Mouse (Mus musculus) bone marrow macrophage, adult 2 months (primary cell): ENCODE data around the gene Imp3. TPM values are rescaled to one million over a fixed set of nuclear protein-coding genes. Genes with fewer than 3 reads are reported as not detected.

Experiments used
- H3K27ac ChIP-seq: 2 replicates; pipeline ENCODE4 v1.5.1; 2012; ENCODE audit warnings: low read depth, low read length; ENCODE audit not compliant: insufficient read depth
- H3K4me1 ChIP-seq: 2 replicates; pipeline ENCODE4 v1.6.1; 2012; ENCODE audit warnings: low read length; ENCODE audit not compliant: control insufficient read depth, insufficient read depth
- H3K4me3 ChIP-seq: 2 replicates; pipeline ENCODE4 v1.5.1; 2012; ENCODE audit warnings: mild to moderate bottlenecking, low read length, moderate library complexity; ENCODE audit not compliant: insufficient read depth
- CTCF ChIP-seq: IDR thresholded peaks from 2 replicates; pipeline ENCODE4 v1.5.1; 2012; ENCODE audit warnings: low read depth, mild to moderate bottlenecking, low read length, moderate library complexity
- POLR2A ChIP-seq: IDR thresholded peaks from 2 replicates; pipeline ENCODE4 v1.6.1; 2012; ENCODE audit warnings: mild to moderate bottlenecking, low read depth, low read length, borderline replicate concordance
- polyA plus RNA-seq: library from polyadenylated mRNA; stranded (reverse); fragments of >200 nt; gene quantifications from 2 replicates; pipeline ENCODE4 v1.2.4, GENCODE M21; 2012; ENCODE audit not compliant: missing spikeins, insufficient read depth, insufficient read length

Imp3 gene
- polyA plus RNA-seq, 1 experiment, result 62.4 TPM

GRCm38 (mm10) chr9:56956966-56957675 lies 19.8 kb downstream of the Imp3 start:
- Histone ChIP-seq H3K4me1 (peaks cover 7% of the 10 kb centered on the region), H3K27ac (no peak overlapping the region), H3K4me3 (no peak overlapping the region)
- TF ChIP-seq CTCF (no peak), POLR2A (no peak)

- no peak overlapping the region for H3K4me3 ChIP-seq
- no peak for TF ChIP-seq CTCF
- no peak for TF ChIP-seq POLR2A
- H3K27ac ChIP-seq, result no peak overlapping the region
- H3K4me1 ChIP-seq, result peaks cover 16% of the 10 kb centered on the region
Measured at GRCm38 (mm10) chr9:56958689-56959088, 21.4 kb downstream of the Imp3 start.

- Histone ChIP-seq H3K4me3 (no peak overlapping the region), H3K27ac (no peak overlapping the region), H3K4me1 (peaks cover 16% of the 10 kb centered on the region)
- no peak for TF ChIP-seq CTCF
- no peak for TF ChIP-seq POLR2A
Measured at GRCm38 (mm10) chr9:56961591-56961990, 24.3 kb downstream of the Imp3 start.

- Histone ChIP-seq H3K27ac (no peak overlapping the region), H3K4me3 (no peak overlapping the region), H3K4me1 (peaks cover 3% of the 10 kb centered on the region)
- TF ChIP-seq POLR2A (no peak), CTCF (no peak)
Measured at GRCm38 (mm10) chr9:56970158-56970557, 32.9 kb downstream of the Imp3 start.

- H3K27ac ChIP-seq, result no peak overlapping the region
- no peak for TF ChIP-seq CTCF
- TF ChIP-seq POLR2A, result no peak
- H3K4me3 ChIP-seq, result no peak overlapping the region
- peaks cover 7% of the 10 kb centered on the region for H3K4me1 ChIP-seq
Measured at GRCm38 (mm10) chr9:56973960-56974524, 36.8 kb downstream of the Imp3 start.

- no peak for TF ChIP-seq POLR2A
- no peak for TF ChIP-seq CTCF
- peaks cover 7% of the 10 kb centered on the region for H3K4me1 ChIP-seq
- no peak overlapping the region for H3K27ac ChIP-seq
- H3K4me3 ChIP-seq, result no peak overlapping the region
Measured at GRCm38 (mm10) chr9:56975199-56975598, 37.9 kb downstream of the Imp3 start.

- Histone ChIP-seq H3K27ac (no peak overlapping the region), H3K4me3 (no peak overlapping the region), H3K4me1 (peaks cover 4% of the 10 kb centered on the region)
- TF ChIP-seq POLR2A, result no peak
Measured at GRCm38 (mm10) chr9:56980186-56980585, 42.9 kb downstream of the Imp3 start.

- H3K27ac ChIP-seq, result no peak overlapping the region
Measured at GRCm38 (mm10) chr9:56981502-56981901, 44.2 kb downstream of the Imp3 start.

More at GRCm38 (mm10) chr9:56981502-56981901, 44.2 kb downstream of the Imp3 start:
- Histone ChIP-seq H3K4me3 (no peak overlapping the region), H3K4me1 (no peaks in the 10 kb centered on the region)
- TF ChIP-seq POLR2A (no peak), CTCF (no peak)

Other genes starting within 250 kb of the Imp3 start
- gene Lingo1, start 141.0 kb upstream of the Imp3 start, polyA plus RNA-seq, result not detected in 2 replicates
- not detected in 2 replicates for gene Odf3l1, start 72.8 kb upstream of the Imp3 start, polyA plus RNA-seq
- 0.32 and 0.67 TPM in 2 replicates for gene Cspg4, start 72.4 kb upstream of the Imp3 start, polyA plus RNA-seq
- gene Snx33, start 9.1 kb upstream of the Imp3 start, polyA plus RNA-seq, result 10.8 and 12.5 TPM in 2 replicates
- gene Snupn, start 13.4 kb downstream of the Imp3 start, polyA plus RNA-seq, result 5.2 and 8.1 TPM in 2 replicates
- gene Ptpn9, start 57.4 kb downstream of the Imp3 start, polyA plus RNA-seq, result 15.6 and 18.5 TPM in 2 replicates
- gene Sin3a, start 134.6 kb downstream of the Imp3 start, polyA plus RNA-seq, result 30.5 and 37.1 TPM in 2 replicates
- 83.8 and 117 TPM in 2 replicates for gene Man2c1, start 193.2 kb downstream of the Imp3 start, polyA plus RNA-seq
- gene Neil1, start 210.8 kb downstream of the Imp3 start, polyA plus RNA-seq, result 11.0 and 12.5 TPM in 2 replicates
- gene Commd4, start 220.9 kb downstream of the Imp3 start, polyA plus RNA-seq, result 67.7 and 71.5 TPM in 2 replicates